Mouse (Mus musculus) gastrocnemius, postnatal 14 days (tissue): ENCODE data around the gene Uimc1. TPM values are rescaled to one million over a fixed set of nuclear protein-coding genes. Genes with fewer than 3 reads are reported as not detected.

Experiments
- DNase-seq: peaks from one replicate; pipeline ENCODE4 v3.0.0; 2021; ENCODE audit warnings: mixed read lengths
- intact Hi-C: fragments of 180-260 bp; cut with DNase I; formaldehyde crosslinking; loops from one replicate; pipeline ENCODE4 v1.15.1; 2025; ENCODE audit warnings: low total_unique reads
- total RNA-seq, 2 experiments: library from RNA; stranded (reverse); gene quantifications; 2 replicates each; pipeline ENCODE4 v1.2.3; 2021

Uimc1 gene
- total RNA-seq, 2 experiments from 2014 or later = 13.9 to 15.3 TPM

- intact Hi-C loops = no loop called here
- DNase-seq = no peak
Measured at GRCm38 (mm10) chr13:55063276-55063675, 36.8 kb downstream of the Uimc1 start.

- no peak for DNase-seq
- intact Hi-C loops = no loop called here
Measured at GRCm38 (mm10) chr13:55058042-55058441, 42.1 kb downstream of the Uimc1 start.

- intact Hi-C loops = no loop called here
- DNase-seq = no peak
Measured at GRCm38 (mm10) chr13:55047706-55048105, 52.4 kb downstream of the Uimc1 start.

GRCm38 (mm10) chr13:55040016-55040415, 60.1 kb downstream of the Uimc1 start:
- intact Hi-C loops = no loop called here

GRCm38 (mm10) chr13:55024215-55024614, 75.9 kb downstream of the Uimc1 start:
- intact Hi-C loops = no loop called here
- DNase-seq = no peak

More at GRCm38 (mm10) chr13:55040016-55040415, 60.1 kb downstream of the Uimc1 start:
- DNase-seq = no peak

- no peak for DNase-seq
- intact Hi-C loops = no loop called here
Measured at GRCm38 (mm10) chr13:55022715-55023114, 77.4 kb downstream of the Uimc1 start.

- intact Hi-C loops = no loop called here
- no peak for DNase-seq
Measured at GRCm38 (mm10) chr13:55022256-55022655, 77.8 kb downstream of the Uimc1 start.

GRCm38 (mm10) chr13:55021194-55021779, 78.8 kb downstream of the Uimc1 start, which contains the start of gene Hk3:
Hk3 (minus strand) TSS chr13:55021385.
- intact Hi-C loops = no loop called here
- no peak for DNase-seq

- intact Hi-C loops = no loop called here
- no peak for DNase-seq
Measured at GRCm38 (mm10) chr13:55020051-55020450, 80.0 kb downstream of the Uimc1 start.

- intact Hi-C loops = no loop called here
Measured at GRCm38 (mm10) chr13:55019181-55019580, 80.9 kb downstream of the Uimc1 start.

GRCm38 (mm10) chr13:55018700-55019099, 81.4 kb downstream of the Uimc1 start:
- intact Hi-C loops = no loop called here
- no peak for DNase-seq

More at GRCm38 (mm10) chr13:55019181-55019580, 80.9 kb downstream of the Uimc1 start:
- no peak for DNase-seq

- intact Hi-C loops = no loop called here
- DNase-seq = no peak
Measured at GRCm38 (mm10) chr13:55017898-55018599, 82.1 kb downstream of the Uimc1 start.

GRCm38 (mm10) chr13:55017154-55017897, 82.8 kb downstream of the Uimc1 start:
- DNase-seq = no peak
- intact Hi-C loops = no loop called here

- no peak for DNase-seq
- intact Hi-C loops = no loop called here
Measured at GRCm38 (mm10) chr13:55014451-55014850, 85.6 kb downstream of the Uimc1 start.

- DNase-seq = no peak
- intact Hi-C loops = no loop called here
Measured at GRCm38 (mm10) chr13:55013702-55014344, 86.3 kb downstream of the Uimc1 start.

- DNase-seq = no peak
- intact Hi-C loops = no loop called here
Measured at GRCm38 (mm10) chr13:55011981-55012478, 88.1 kb downstream of the Uimc1 start.

GRCm38 (mm10) chr13:55011103-55011502, 89.0 kb downstream of the Uimc1 start:
- no peak for DNase-seq
- intact Hi-C loops = no loop called here

GRCm38 (mm10) chr13:55008589-55008988, 91.5 kb downstream of the Uimc1 start:
- DNase-seq = no peak
- intact Hi-C loops = no loop called here

- intact Hi-C loops = no loop called here
- DNase-seq = no peak
Measured at GRCm38 (mm10) chr13:55006415-55006742, 93.7 kb downstream of the Uimc1 start.
